Comparison of ENCODE assay signal across 20 mouse cellular contexts in the genomic region with DNA sequence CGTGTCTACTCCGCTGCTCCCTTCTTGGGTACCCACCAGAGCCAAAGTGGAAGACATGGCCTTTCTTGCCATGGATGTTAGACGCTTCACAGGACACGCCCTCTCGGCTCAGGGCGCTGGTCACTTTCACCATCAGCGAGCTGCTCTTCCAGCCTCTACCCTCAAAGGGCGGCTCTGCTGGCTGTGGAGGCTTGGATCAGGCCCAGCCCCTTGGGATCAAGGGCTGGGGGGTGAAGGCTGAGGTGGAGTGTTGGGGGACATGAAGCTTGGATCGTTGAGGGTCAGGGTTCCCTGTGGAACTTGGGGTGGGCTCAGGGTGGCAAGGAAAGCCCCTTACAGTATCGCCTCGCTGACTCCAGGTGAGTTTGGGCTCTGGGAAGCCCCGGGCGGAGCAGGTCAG. TPM values are rescaled to one million over a fixed set of nuclear protein-coding genes. Genes with fewer than 3 reads are reported as not detected.
"Had no signal": no experiment of that assay in that cellular context is flagged by ENCODE, and none has a peak within 500 bp of the region (broad histone marks: within the 10 kb centered on the region; RNA-seq: fewer than 3 reads in every experiment).

No protein-coding gene starts in this region.

- H3K4me2 ChIP-seq: lung, embryonic 14.5 days; midbrain, embryonic 12.5 days; neural tube, embryonic 13.5 days; neural tube, embryonic 15.5 days had no signal

- H3K27me3 ChIP-seq: midbrain, embryonic 12.5 days; neural tube, embryonic 13.5 days; neural tube, embryonic 15.5 days had no signal

- DNase-seq: lung, embryonic 14.5 days; lung, postnatal 10 days; lung, postnatal 4 days; midbrain, embryonic 14.5 days; retina, postnatal 1 day; right cerebral cortex, adult 18-20 months; right cerebral cortex, postnatal 25 days; right cerebral cortex, postnatal 4 days; spleen, adult 18-20 months; thymus, adult 18-20 months; thymus, postnatal 14 days; thymus, postnatal 36 days had no signal

- H3K9ac ChIP-seq: lung, embryonic 14.5 days; midbrain, embryonic 12.5 days; neural tube, embryonic 13.5 days; neural tube, embryonic 15.5 days had no signal

- H3K9me3 ChIP-seq: midbrain, embryonic 10.5 days; midbrain, embryonic 12.5 days; neural tube, embryonic 13.5 days; neural tube, embryonic 15.5 days had no signal

- H3K27ac ChIP-seq: midbrain, embryonic 10.5 days; midbrain, embryonic 12.5 days; neural tube, embryonic 13.5 days; neural tube, embryonic 15.5 days had no signal

- H3K4me1 ChIP-seq: midbrain, embryonic 10.5 days; midbrain, embryonic 12.5 days; neural tube, embryonic 13.5 days; neural tube, embryonic 15.5 days had no signal

- H3K4me3 ChIP-seq: midbrain, embryonic 10.5 days; midbrain, embryonic 12.5 days; myocyte; neural tube, embryonic 13.5 days; neural tube, embryonic 15.5 days had no signal

- ATAC-seq: midbrain, embryonic 16.5 days had no signal

- H3K36me3 ChIP-seq: midbrain, embryonic 10.5 days; midbrain, embryonic 12.5 days; neural tube, embryonic 13.5 days; neural tube, embryonic 15.5 days had no signal

RNA-seq across cellular contexts. Expression of gene Bcam, which starts 12.2 kb away (rescaled TPM):
- total RNA-seq: megakaryocyte-erythroid progenitor cell, adult 5-6 weeks had no signal

RNA-seq across cellular contexts. Expression of gene Cblc, which starts 38.0 kb away (rescaled TPM):
- total RNA-seq: megakaryocyte, adult 5-6 weeks; megakaryocyte-erythroid progenitor cell, adult 5-6 weeks had no signal
- polyA plus RNA-seq: midbrain, embryonic 14.5 days; neural tube, embryonic 13.5 days had no signal
